Mouse (Mus musculus): ENCODE measurements around the gene Ube2ql1.

Ube2ql1 gene

GRCm38 (mm10) chr13:69707496-69707895, 32.2 kb downstream of the Ube2ql1 start:
- no peak for DNase-seq

DNA sequence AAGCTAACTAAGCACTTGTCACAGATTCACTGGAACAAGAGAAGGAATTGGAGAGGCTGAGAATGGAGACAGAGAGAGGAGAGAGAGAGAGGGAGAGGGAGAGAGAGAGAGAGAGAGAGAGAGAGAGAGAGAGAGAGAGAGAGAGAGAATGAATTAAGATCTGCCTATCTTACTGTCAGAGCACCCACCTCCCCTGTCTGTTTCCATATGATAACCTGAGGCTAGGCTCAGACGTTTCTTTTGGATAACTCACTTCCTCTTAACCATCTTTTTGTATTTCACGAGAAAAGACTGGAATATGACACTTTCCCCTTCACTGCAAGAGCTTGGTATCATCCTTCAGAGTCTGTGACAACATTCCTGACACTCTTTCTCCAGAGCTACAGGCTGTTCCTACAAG, 32.8 kb downstream of the Ube2ql1 start:
- DNase-seq, result no peak

DNA sequence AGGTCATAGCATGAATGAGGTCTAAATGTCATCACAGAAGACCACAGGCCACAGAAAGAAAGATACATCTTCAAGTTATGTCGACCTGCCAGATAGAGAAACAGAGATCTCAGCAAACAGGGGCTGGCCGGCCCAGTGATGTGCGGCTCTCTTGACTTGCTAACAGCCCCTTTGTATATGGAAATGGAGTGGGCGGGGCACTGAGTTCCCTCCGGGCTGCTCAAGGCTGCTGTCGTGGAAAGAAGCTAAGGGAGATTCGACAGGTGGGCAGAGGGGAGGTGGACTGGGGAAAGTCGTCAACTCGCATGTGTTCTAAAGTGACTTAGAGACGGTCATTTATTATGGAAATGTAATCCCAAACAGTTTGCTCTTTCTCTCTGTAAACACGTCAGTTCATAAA, 36.2 kb downstream of the Ube2ql1 start:
- DNase-seq, result no peak

DNA sequence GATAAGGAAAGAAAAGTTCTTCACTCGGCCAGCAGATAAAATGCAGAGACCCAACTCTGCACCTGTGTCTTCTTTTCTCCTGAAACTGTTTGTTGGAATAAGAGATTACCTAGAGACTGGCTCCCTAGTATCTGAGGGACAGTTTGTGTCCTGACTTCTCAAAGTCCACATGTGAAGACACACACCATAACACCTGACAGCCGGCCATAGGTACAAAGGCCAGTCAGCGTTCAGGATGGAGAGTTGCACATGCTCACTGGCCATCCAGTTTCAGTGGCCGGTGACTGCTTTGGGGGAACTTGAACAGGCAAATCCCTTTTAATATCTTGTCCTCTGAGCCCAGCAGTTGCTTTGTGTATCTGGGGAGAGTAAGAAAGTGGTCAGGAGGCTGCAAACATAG, 38.3 kb downstream of the Ube2ql1 start:
- no peak for DNase-seq

DNA sequence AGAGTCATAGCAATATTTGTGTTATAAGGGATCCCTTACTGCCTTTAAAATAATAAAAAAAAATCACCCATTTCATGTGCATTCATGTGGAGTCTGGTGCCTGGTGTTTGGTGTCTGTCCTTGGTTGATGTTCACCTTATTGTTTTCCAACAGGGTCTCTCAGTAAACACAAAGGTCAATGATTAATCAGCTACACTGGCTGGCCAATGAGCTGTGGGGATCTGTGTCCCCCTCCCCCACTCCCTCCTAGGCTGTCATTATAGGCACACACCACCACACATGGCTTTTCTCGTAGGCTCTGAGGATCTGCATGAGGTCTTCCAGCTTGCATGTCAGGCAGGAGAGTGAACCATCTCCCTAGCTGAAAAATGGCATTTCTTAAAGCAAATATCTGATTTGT, 38.9 kb downstream of the Ube2ql1 start:
- DNase-seq, result no peak

DNA sequence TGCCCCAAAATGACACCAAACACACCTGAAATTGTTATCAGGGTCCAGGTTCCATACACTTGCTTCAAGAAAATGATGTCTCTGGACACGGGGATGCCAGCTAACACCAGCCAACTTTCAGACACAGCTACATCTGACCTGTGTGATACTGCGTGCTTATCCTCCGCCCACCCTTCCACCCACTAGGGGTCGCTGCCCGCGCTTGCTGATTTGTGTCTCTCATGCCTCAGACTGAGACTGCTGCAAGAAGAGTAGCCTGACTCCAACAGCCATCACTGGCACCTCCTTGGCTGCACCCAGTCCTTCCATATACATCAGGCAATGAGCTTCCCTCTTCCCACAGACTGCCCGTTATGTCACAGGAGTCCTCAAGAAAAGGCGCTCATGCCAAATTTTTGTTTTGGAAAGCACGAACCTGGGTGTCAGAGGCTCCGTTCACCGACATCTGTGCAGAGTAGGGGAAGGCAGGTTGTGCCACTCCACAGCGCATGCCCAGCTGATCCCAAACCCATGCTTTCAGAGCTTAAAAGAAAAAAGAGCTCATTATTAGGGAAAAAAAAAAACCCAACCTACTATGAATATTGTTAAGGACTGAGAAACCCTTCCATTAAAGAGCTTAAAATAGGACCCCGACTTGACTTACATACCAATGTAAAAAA, 43.2 kb downstream of the Ube2ql1 start:
- DNase-seq, result peak; percentile 89

DNA sequence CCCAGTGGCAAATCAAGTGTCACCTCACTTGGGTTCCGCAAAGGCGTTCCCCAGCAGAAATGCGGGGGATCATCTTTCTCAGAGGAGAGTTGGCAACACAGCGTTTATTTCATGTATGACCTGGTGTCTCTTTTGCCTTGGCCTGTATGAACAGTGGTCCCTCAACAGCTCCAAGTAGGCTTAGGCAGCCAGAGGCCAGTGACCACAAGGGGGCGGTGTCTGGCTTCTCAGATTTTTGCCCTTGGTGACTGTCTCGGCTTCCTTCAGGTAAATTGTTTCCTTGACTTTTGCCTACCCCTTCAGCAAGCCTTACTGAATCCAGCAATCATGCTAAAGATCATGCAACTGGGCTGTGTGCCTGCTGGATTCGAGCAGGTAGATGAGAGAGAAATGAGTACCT, 48.6 kb downstream of the Ube2ql1 start:
- peak; percentile 74 for DNase-seq

GRCm38 (mm10) chr13:69687023-69687422, 52.7 kb downstream of the Ube2ql1 start:
- peak; percentile 26 for DNase-seq

GRCm38 (mm10) chr13:69685406-69685818, 54.3 kb downstream of the Ube2ql1 start:
- DNase-seq, result no peak

- no peak for DNase-seq
These were observed 65.6 kb downstream of the Ube2ql1 start for GRCm38 (mm10) chr13:69673921-69674618.

DNA sequence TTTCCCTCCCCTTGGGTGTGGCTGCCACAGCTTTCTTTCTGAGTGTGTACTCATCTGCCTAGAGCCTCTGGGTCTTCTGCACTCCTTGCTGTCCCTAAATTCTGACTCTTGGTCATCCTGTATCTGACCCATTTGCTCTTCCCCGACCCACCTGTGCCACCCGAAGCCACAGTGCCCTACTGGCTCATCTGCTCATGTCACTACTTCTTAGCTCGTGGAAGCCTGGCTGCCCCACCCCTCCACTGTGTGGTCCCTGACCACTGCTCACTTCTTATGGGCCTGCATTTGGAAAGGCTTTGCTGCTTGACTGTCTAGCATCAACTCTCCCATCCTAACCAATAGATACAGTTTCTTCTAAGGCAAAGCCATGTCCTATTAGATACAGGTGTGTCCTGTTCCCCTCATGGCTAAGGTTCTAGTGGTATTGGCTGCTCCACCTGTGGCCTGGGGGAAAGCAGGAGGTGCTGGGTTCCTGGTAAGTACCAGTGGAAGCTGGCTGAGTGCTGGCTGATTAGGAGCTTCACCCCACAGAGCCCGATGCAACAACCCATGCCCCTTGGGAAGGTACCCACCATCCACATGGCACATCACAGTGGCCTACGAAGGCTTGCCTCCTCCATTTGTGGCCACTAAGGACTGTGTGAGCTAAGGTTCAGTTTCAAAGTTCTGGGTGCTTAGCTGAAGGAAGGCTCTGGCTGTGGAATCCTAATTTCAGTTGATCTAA, 66.3 kb downstream of the Ube2ql1 start:
- DNase-seq, result no peak

DNA sequence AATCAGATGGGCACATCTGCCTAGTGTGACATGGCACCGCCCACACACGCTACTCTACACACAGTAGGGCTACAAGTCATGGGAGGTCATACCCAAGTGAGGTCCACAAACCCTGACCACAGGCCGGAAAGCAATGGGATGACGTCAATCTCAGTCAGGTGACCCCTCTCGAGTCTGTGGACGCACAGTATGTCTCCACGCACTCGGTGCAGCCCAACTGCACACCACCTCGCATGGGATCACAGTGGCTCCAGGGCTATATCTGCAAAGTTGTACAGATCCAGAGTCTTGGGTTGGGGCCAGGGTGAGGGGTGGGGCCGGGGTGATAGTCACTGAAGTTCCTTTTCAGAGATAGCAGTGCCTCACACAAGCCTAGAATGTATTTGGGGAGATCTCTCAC, 67.1 kb downstream of the Ube2ql1 start:
- no peak for DNase-seq

GRCm38 (mm10) chr13:69672121-69672520, 67.6 kb downstream of the Ube2ql1 start:
- no peak for DNase-seq

GRCm38 (mm10) chr13:69654508-69654907, 85.2 kb downstream of the Ube2ql1 start:
- DNase-seq, result no peak
